Mouse (Mus musculus): Measurements from ENCODE around the gene Ifi47. TPM values are rescaled to one million over a fixed set of nuclear protein-coding genes. Genes with fewer than 3 reads are reported as not detected.

The Ifi47 gene
- polyA plus RNA-seq, 1 experiment from 2014 or later: 1.6 TPM

GRCm38 (mm10) chr11:49086858-49087361, 10.5 kb downstream of the Ifi47 start:
- WGBS: 75% methylated on average over 6 of the region's 6 CpGs
- Histone ChIP-seq H3K4me1 (ENCODE audit: control insufficient read depth, insufficient read depth, low read length) (peaks cover 12% of the 10 kb centered on the region; the same call in 1 of the 2 replicates), H3K27ac (ENCODE audit: low read length) (no peak overlapping the region), H3K9me3 (ENCODE audit: control insufficient read depth, low read depth, low read length) (no peaks in the 10 kb centered on the region), H3K4me2 (replicated peaks; ENCODE audit: low read depth, low read length) (no peak overlapping the region), H3K27me3 (ENCODE audit: control insufficient read depth, insufficient read depth, low read length) (no peaks in the 10 kb centered on the region), H3K4me3 (ENCODE audit: low read depth, low read length) (no peak overlapping the region), H3K9ac (replicated peaks; ENCODE audit: low read depth, low read length) (no peak overlapping the region), H3K36me3 (ENCODE audit: control insufficient read depth, insufficient read depth, low read length) (no peaks in the 10 kb centered on the region)
- no peak for ATAC-seq (ENCODE audit: insufficient number of reproducible peaks, insufficient read depth, low FRiP score, low read depth)

DNA sequence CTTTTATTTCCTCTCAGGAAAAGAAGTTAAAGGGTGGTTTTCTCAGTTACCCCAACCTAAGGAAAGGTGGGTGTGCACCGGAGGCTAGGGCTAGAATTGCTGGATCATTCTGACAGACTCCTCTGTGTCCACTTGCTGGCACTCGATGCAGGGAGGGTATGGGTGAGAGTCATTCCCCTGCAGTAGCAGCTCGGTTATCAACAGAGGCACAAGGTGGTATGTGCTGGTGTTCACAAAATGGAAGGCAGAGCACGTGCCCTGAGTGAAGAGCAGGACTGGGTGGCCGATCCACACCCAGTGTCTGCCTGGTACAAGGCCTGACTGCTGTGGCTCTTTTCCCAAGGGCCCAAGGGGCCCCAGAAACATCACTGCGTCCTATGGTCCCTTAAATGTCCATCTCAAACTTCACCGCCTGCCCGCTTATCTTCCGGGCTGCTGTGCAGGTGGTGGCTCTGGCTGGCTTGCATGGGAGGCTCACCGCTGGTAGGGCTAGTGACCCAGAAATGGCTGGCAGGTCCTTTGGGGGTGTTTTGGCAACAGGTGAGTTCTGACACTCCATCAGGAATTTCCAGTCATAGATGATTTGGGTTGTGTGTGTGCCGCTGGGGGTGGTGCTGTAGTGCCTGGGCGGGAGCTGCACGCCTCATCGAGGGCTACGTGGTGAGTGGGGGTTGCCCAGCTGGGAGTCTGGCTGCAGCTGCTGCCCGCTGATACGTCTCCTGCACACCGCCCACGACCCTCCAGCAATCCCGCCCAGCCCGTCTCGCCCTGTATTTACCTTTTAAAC, 11.6 kb downstream of the Ifi47 start:
- ATAC-seq (ENCODE audit: insufficient number of reproducible peaks, insufficient read depth, low FRiP score, low read depth): peak; percentile 89
- Histone ChIP-seq H3K9ac (replicated peaks; ENCODE audit: low read depth, low read length) (no peak overlapping the region), H3K9me3 (ENCODE audit: control insufficient read depth, low read depth, low read length) (no peaks in the 10 kb centered on the region), H3K27me3 (ENCODE audit: control insufficient read depth, insufficient read depth, low read length) (no peaks in the 10 kb centered on the region), H3K4me1 (ENCODE audit: control insufficient read depth, insufficient read depth, low read length) (peaks cover 12% of the 10 kb centered on the region; the same call in 1 of the 2 replicates), H3K27ac (ENCODE audit: low read length) (no peak overlapping the region), H3K4me2 (replicated peaks; ENCODE audit: low read depth, low read length) (peak overlapping the region; percentile 34), H3K36me3 (ENCODE audit: control insufficient read depth, insufficient read depth, low read length) (no peaks in the 10 kb centered on the region), H3K4me3 (ENCODE audit: low read depth, low read length) (no peak overlapping the region)
- WGBS: 30% methylated on average over 22 of the region's 22 CpGs

- H3K4me3 ChIP-seq (ENCODE audit: low read depth, low read length): no peak overlapping the region
- H3K27me3 ChIP-seq (ENCODE audit: control insufficient read depth, insufficient read depth, low read length): no peaks in the 10 kb centered on the region
- no peak overlapping the region for H3K4me2 ChIP-seq (replicated peaks; ENCODE audit: low read depth, low read length)
- no peak overlapping the region for H3K9ac ChIP-seq (replicated peaks; ENCODE audit: low read depth, low read length)
- peaks cover 8% of the 10 kb centered on the region; the same call in 1 of the 2 replicates for H3K4me1 ChIP-seq (ENCODE audit: control insufficient read depth, insufficient read depth, low read length)
- no peak for ATAC-seq (ENCODE audit: insufficient number of reproducible peaks, insufficient read depth, low FRiP score, low read depth)
- H3K36me3 ChIP-seq (ENCODE audit: control insufficient read depth, insufficient read depth, low read length): no peaks in the 10 kb centered on the region
- 79% methylated on average over 5 of the region's 5 CpGs for WGBS
- no peak overlapping the region for H3K27ac ChIP-seq (ENCODE audit: low read length)
- H3K9me3 ChIP-seq (ENCODE audit: control insufficient read depth, low read depth, low read length): no peaks in the 10 kb centered on the region
Measured at GRCm38 (mm10) chr11:49088990-49089652, 12.7 kb downstream of the Ifi47 start.

DNA sequence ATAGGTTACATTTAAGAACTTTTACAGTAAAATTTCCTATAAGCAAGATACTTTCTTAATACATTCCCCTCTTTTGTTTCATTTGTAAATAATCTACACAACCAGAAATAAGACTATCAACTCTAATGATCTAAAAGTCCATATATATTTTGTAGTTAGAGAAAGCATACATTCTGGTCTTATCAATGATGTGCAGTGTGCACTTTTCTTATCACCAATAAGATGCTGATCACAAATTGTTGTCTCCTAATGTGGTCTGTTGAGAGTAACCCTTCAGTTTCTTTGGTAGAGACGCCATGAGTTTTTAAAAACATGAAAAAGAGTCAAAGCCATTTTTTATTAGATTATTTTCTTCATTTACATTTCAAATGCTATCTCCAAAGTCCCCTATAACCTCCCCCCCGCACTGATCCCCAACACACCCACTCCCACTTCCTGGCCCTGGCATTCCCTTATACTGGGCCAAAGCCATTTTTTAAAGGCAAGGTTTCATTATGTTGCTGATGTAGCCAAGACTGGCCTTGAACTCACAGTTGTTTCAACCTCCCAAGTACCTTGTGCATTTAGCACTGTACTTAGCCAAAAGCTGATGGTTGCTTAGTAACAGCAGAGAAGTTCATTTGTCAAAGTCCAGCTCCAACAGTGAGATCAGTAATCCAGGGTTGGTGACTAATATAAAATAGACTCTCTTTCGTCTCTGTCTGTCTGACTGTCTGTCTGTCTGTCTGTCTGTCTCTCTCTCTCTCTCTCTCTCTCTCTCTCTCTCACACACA, 13.5 kb downstream of the Ifi47 start:
- no peaks in the 10 kb centered on the region for H3K36me3 ChIP-seq (ENCODE audit: control insufficient read depth, insufficient read depth, low read length)
- peaks cover 5% of the 10 kb centered on the region; the same call in 1 of the 2 replicates for H3K4me1 ChIP-seq (ENCODE audit: control insufficient read depth, insufficient read depth, low read length)
- no peak overlapping the region for H3K27ac ChIP-seq (ENCODE audit: low read length)
- no peaks in the 10 kb centered on the region for H3K9me3 ChIP-seq (ENCODE audit: control insufficient read depth, low read depth, low read length)
- H3K27me3 ChIP-seq (ENCODE audit: control insufficient read depth, insufficient read depth, low read length): no peaks in the 10 kb centered on the region
- 77% methylated on average over 3 of the region's 3 CpGs for WGBS
- H3K9ac ChIP-seq (replicated peaks; ENCODE audit: low read depth, low read length): no peak overlapping the region
- no peak overlapping the region for H3K4me2 ChIP-seq (replicated peaks; ENCODE audit: low read depth, low read length)
- H3K4me3 ChIP-seq (ENCODE audit: low read depth, low read length): no peak overlapping the region
- ATAC-seq (ENCODE audit: insufficient number of reproducible peaks, insufficient read depth, low FRiP score, low read depth): no peak

GRCm38 (mm10) chr11:49090551-49090950, 14.2 kb downstream of the Ifi47 start:
- H3K36me3 ChIP-seq (ENCODE audit: control insufficient read depth, insufficient read depth, low read length): no peaks in the 10 kb centered on the region
- no peak overlapping the region for H3K9ac ChIP-seq (replicated peaks; ENCODE audit: low read depth, low read length)
- H3K9me3 ChIP-seq (ENCODE audit: control insufficient read depth, low read depth, low read length): no peaks in the 10 kb centered on the region
- H3K27me3 ChIP-seq (ENCODE audit: control insufficient read depth, insufficient read depth, low read length): no peaks in the 10 kb centered on the region
- ATAC-seq (ENCODE audit: insufficient number of reproducible peaks, insufficient read depth, low FRiP score, low read depth): no peak
- H3K4me3 ChIP-seq (ENCODE audit: low read depth, low read length): no peak overlapping the region
- peaks cover 5% of the 10 kb centered on the region; the same call in 1 of the 2 replicates for H3K4me1 ChIP-seq (ENCODE audit: control insufficient read depth, insufficient read depth, low read length)
- H3K4me2 ChIP-seq (replicated peaks; ENCODE audit: low read depth, low read length): no peak overlapping the region
- 80% methylated on average over 5 of the region's 5 CpGs for whole genome bisulfite sequencing
- H3K27ac ChIP-seq (ENCODE audit: low read length): no peak overlapping the region

- 76% methylated on average over 4 of the region's 4 CpGs for WGBS
- Histone ChIP-seq H3K9ac (replicated peaks; ENCODE audit: low read depth, low read length) (no peak overlapping the region), H3K36me3 (ENCODE audit: control insufficient read depth, insufficient read depth, low read length) (no peaks in the 10 kb centered on the region), H3K27me3 (ENCODE audit: control insufficient read depth, insufficient read depth, low read length) (no peaks in the 10 kb centered on the region), H3K27ac (ENCODE audit: low read length) (no peak overlapping the region), H3K4me2 (replicated peaks; ENCODE audit: low read depth, low read length) (no peak overlapping the region), H3K9me3 (ENCODE audit: control insufficient read depth, low read depth, low read length) (no peaks in the 10 kb centered on the region), H3K4me3 (ENCODE audit: low read depth, low read length) (no peak overlapping the region), H3K4me1 (ENCODE audit: control insufficient read depth, insufficient read depth, low read length) (peaks cover 5% of the 10 kb centered on the region; the same call in 1 of the 2 replicates)
- no peak for ATAC-seq (ENCODE audit: insufficient number of reproducible peaks, insufficient read depth, low FRiP score, low read depth)
Measured at GRCm38 (mm10) chr11:49091171-49091570, 14.8 kb downstream of the Ifi47 start.

GRCm38 (mm10) chr11:49092053-49092586, 15.7 kb downstream of the Ifi47 start:
- 88% methylated on average over 1 of the region's 1 CpGs for WGBS
- Histone ChIP-seq H3K4me2 (replicated peaks; ENCODE audit: low read depth, low read length) (no peak overlapping the region), H3K4me1 (ENCODE audit: control insufficient read depth, insufficient read depth, low read length) (peaks cover 5% of the 10 kb centered on the region; the same call in 1 of the 2 replicates), H3K27ac (ENCODE audit: low read length) (no peak overlapping the region), H3K9ac (replicated peaks; ENCODE audit: low read depth, low read length) (no peak overlapping the region), H3K4me3 (ENCODE audit: low read depth, low read length) (no peak overlapping the region), H3K36me3 (ENCODE audit: control insufficient read depth, insufficient read depth, low read length) (no peaks in the 10 kb centered on the region), H3K9me3 (ENCODE audit: control insufficient read depth, low read depth, low read length) (no peaks in the 10 kb centered on the region), H3K27me3 (ENCODE audit: control insufficient read depth, insufficient read depth, low read length) (no peaks in the 10 kb centered on the region)
- no peak for ATAC-seq (ENCODE audit: insufficient number of reproducible peaks, insufficient read depth, low FRiP score, low read depth)

DNA sequence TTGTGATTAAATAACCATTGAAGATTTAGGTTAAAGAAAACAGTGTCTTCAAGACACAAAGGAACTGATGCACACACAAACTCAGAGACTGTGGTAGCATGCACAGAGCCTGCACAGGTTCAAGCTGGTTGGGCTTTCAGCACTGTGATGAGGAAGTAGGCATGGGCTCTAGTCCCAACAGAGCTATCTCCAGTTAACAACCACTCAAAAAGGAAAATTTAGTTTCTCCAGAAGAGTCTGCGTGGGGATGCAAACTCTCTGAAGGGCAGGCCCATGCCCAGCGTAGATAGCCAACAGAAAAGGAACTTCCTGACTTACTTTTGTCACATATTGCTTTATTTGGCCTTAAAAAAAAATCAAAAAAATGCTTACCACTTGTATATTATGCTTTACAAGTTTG, 16.4 kb downstream of the Ifi47 start:
- H3K4me2 ChIP-seq (replicated peaks; ENCODE audit: low read depth, low read length): no peak overlapping the region
- H3K27me3 ChIP-seq (ENCODE audit: control insufficient read depth, insufficient read depth, low read length): no peaks in the 10 kb centered on the region
- no peaks in the 10 kb centered on the region for H3K9me3 ChIP-seq (ENCODE audit: control insufficient read depth, low read depth, low read length)
- no peak overlapping the region for H3K4me3 ChIP-seq (ENCODE audit: low read depth, low read length)
- H3K4me1 ChIP-seq (ENCODE audit: control insufficient read depth, insufficient read depth, low read length): peaks cover 4% of the 10 kb centered on the region; the same call in 1 of the 2 replicates
- no peak overlapping the region for H3K9ac ChIP-seq (replicated peaks; ENCODE audit: low read depth, low read length)
- no peaks in the 10 kb centered on the region for H3K36me3 ChIP-seq (ENCODE audit: control insufficient read depth, insufficient read depth, low read length)
- no peak for ATAC-seq (ENCODE audit: insufficient number of reproducible peaks, insufficient read depth, low FRiP score, low read depth)
- no peak overlapping the region for H3K27ac ChIP-seq (ENCODE audit: low read length)
- 87% methylated on average over 2 of the region's 2 CpGs for WGBS

All from stomach, embryonic 14.5 days (tissue).